Mouse (Mus musculus): ENCODE data around the gene Gfm1. TPM values are rescaled to one million over a fixed set of nuclear protein-coding genes. Genes with fewer than 3 reads are reported as not detected.

Gene Gfm1
- polyA plus RNA-seq, 1 experiment from 2014 or later: 44.3 TPM

DNA sequence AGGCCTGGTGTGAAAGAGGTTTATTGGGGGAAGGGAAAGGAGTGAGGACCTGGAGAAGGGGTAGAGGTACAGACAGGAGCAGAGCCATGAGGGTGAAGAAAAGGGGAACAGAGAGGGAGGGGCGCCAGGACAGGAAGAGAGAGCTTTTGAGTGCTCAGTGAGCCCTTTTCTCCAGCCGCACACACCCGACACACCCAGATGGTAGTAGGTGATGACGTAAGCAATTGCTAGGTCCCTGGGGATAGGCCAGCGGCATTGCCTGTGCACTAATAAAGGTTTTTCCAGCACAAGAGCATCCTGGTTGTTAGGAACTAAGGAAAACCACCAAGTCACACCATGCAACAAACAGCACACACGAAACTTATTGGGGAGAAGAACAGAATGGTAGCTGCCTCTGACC lies 94.9 kb downstream of the Gfm1 start:
- 58% methylated on average over 6 of the region's 6 CpGs for WGBS (ENCODE audit: insufficient replicate concordance)
- H3K4me1 ChIP-seq (replicated peaks): no peaks in the 10 kb centered on the region
- DNase-seq (no peak), ATAC-seq (ENCODE audit: low read depth) (no peak)
- no peak overlapping the region for H3K4me2 ChIP-seq
- H3K36me3 ChIP-seq: no peaks in the 10 kb centered on the region
- H3K27me3 ChIP-seq: no peaks in the 10 kb centered on the region
- H3K9ac ChIP-seq: no peak overlapping the region
- H3K9me3 ChIP-seq (replicated peaks): no peaks in the 10 kb centered on the region
- H3K27ac ChIP-seq: no peak overlapping the region
- H3K4me3 ChIP-seq (replicated peaks): no peak overlapping the region

Other genes starting within 250 kb of the Gfm1 start
- gene Mlf1, start 56.0 kb upstream of the Gfm1 start, polyA plus RNA-seq (2015; fragmentation: Nextera tagmentation; extraction: Ambion mirVana): 1.6 and 2.7 TPM in 2 replicates
- not detected in 2 replicates for gene Gm17402, start 54.9 kb upstream of the Gfm1 start, polyA plus RNA-seq (2015; fragmentation: Nextera tagmentation; extraction: Ambion mirVana)
- 12.0 and 13.6 TPM in 2 replicates for gene Lxn, start 33.8 kb downstream of the Gfm1 start, polyA plus RNA-seq (2015; fragmentation: Nextera tagmentation; extraction: Ambion mirVana)
- gene Rarres1, start 85.4 kb downstream of the Gfm1 start, polyA plus RNA-seq (2015; fragmentation: Nextera tagmentation; extraction: Ambion mirVana): 2.0 TPM in 2 replicates
- gene Mfsd1, start 152.6 kb downstream of the Gfm1 start, polyA plus RNA-seq (2015; fragmentation: Nextera tagmentation; extraction: Ambion mirVana): 26.4 and 32.7 TPM in 2 replicates